Mouse (Mus musculus) liver, embryonic 14.5 days (tissue): ENCODE measurements at regions not wholly inside any gene's neighbourhood (a gene's known extent, or its start where the extent isn't known, plus 50 kb on each side); places are given as distances from the start of the nearest gene placed in this dataset.

Experiments used
- ATAC-seq: fragments of 200-750 bp; cut with Nextera tagmentation; 2 replicates; pipeline ENCODE4 v1.8.0; 2017; ENCODE audit warnings: moderate number of reproducible peaks, mild to moderate bottlenecking, moderate library complexity; ENCODE audit not compliant: insufficient read depth
- DNase-seq, 3 experiments: peaks; one replicate each; pipeline ENCODE4 v3.0.0-alpha.2; 2012 to 2013; ENCODE audit warnings: low read depth in 3 of 3, low spot score in 3 of 3
- H3K27ac ChIP-seq: fragments of 300-500 bp; sonication (generic); 2 replicates; pipeline ENCODE4 v1.5.1; 2014; ENCODE audit warnings: moderate library complexity, mild to moderate bottlenecking, control low read depth, inconsistent platforms
- H3K27me3 ChIP-seq: fragments of 300-500 bp; sonication (generic); 2 replicates; pipeline ENCODE4 v1.6.1; 2014; ENCODE audit warnings: mild to moderate bottlenecking, low read length, moderate library complexity; ENCODE audit not compliant: control insufficient read depth, insufficient read depth
- H3K36me3 ChIP-seq: fragments of 300-500 bp; sonication (generic); replicated peaks from 2 replicates; pipeline ENCODE4 v1.6.1; 2014; ENCODE audit warnings: low read depth; ENCODE audit not compliant: control insufficient read depth, insufficient read depth
- H3K4me1 ChIP-seq, 2 experiments: fragments of 200-500 bp in 1 of 2; fragments of 300-500 bp in 1 of 2; sonication (generic) in 1 of 2; replicated peaks; 2 replicates each; pipeline ENCODE4 v1.6.1; 2012 to 2014; ENCODE audit warnings: antibody characterized with exemption in 1 of 2, inconsistent platforms in 1 of 2, low read length in 1 of 2; ENCODE audit not compliant: control insufficient read depth in 2 of 2, insufficient read depth in 2 of 2
- H3K4me2 ChIP-seq: fragments of 300-500 bp; sonication (generic); 2 replicates; pipeline ENCODE4 v1.6.1; 2014; ENCODE audit warnings: low read depth, mild to moderate bottlenecking, control low read depth, moderate library complexity
- H3K4me3 ChIP-seq, 2 experiments: fragments of 200-500 bp in 1 of 2; fragments of 300-500 bp in 1 of 2; sonication (generic) in 1 of 2; 2 replicates each; pipeline ENCODE4 v1.5.1; 2012 to 2014; ENCODE audit warnings: low read depth in 2 of 2, low read length in 2 of 2, mild to moderate bottlenecking in 2 of 2, control low read depth in 1 of 2, inconsistent platforms in 1 of 2, moderate library complexity in 1 of 2; ENCODE audit not compliant: insufficient read depth in 1 of 2
- H3K9ac ChIP-seq: fragments of 300-500 bp; sonication (generic); replicated peaks from 2 replicates; pipeline ENCODE4 v1.6.1; 2014; ENCODE audit warnings: mild to moderate bottlenecking, control low read depth, moderate library complexity
- H3K9me3 ChIP-seq: fragments of 300-500 bp; sonication (generic); 2 replicates; pipeline ENCODE4 v1.6.1; 2016; ENCODE audit warnings: low read length, mixed read lengths; ENCODE audit not compliant: control insufficient read depth
- CTCF ChIP-seq: IDR thresholded peaks from 2 replicates; pipeline ENCODE4 v1.5.1; 2016; ENCODE audit warnings: antibody characterized with exemption, low read depth, control low read depth
- EP300 ChIP-seq: IDR thresholded peaks from 2 replicates; pipeline ENCODE4 v1.6.1; 2016; ENCODE audit warnings: antibody characterized with exemption, low read depth
- WGBS: fragments of 180-500 bp; shearing (Covaris S2); extraction: QIAGEN DNeasy Blood & Tissue Kit; methylation state at CpG from one replicate; pipeline ENCODE4 v1.1.7; 2014; ENCODE audit not compliant: insufficient replicate concordance; 5-methylcytosine and 5-hydroxymethylcytosine counted together

DNA sequence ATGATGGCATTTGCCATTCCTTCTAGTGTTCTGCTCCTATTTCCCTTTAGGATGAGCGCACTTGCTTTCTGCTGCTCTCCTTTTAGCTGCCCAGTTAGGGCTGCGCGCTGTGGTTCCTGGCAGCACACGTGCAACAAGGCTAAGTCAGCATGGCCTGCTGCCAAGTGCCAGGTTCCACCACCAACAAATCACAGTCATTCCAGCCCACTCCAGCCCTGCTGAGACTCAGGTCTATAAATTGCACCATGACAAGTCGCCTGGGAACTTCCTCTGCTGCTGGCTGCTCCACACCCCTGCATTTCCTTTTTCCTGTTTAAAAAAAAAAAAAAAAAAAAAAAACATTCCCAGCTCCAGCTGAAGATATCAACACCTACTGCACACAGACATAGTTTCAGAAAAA is 69.2 kb upstream of the Ptch1 start:
- Histone ChIP-seq H3K36me3 (no peaks in the 10 kb centered on the region), H3K27me3 (no peaks in the 10 kb centered on the region), H3K4me3 (no peak overlapping the region), H3K9ac (no peak overlapping the region), H3K4me1 (no peaks in the 10 kb centered on the region), H3K4me2 (no peak overlapping the region), H3K27ac (no peak overlapping the region), H3K9me3 (no peaks in the 10 kb centered on the region)
- DNase-seq (no peak), ATAC-seq (peak; percentile 8; the same call in 1 of the 2 replicates)
- TF ChIP-seq EP300 (no peak), CTCF (no peak)
- 27% methylated on average over 5 of the region's 5 CpGs for WGBS

GRCm38 (mm10) chr13:63643394-63643793 is 70.0 kb upstream of the Ptch1 start:
- TF ChIP-seq EP300, result no peak
- no peak for TF ChIP-seq CTCF
- no peak for DNase-seq
- 28% methylated on average over 2 of the region's 2 CpGs for WGBS
- H3K4me3 ChIP-seq, result no peak overlapping the region
- no peaks in the 10 kb centered on the region for H3K9me3 ChIP-seq
- no peaks in the 10 kb centered on the region for H3K4me1 ChIP-seq
- H3K27me3 ChIP-seq, result no peaks in the 10 kb centered on the region
- H3K27ac ChIP-seq, result no peak overlapping the region
- ATAC-seq, result no peak
- H3K4me2 ChIP-seq, result no peak overlapping the region
- H3K36me3 ChIP-seq, result no peaks in the 10 kb centered on the region
- no peak overlapping the region for H3K9ac ChIP-seq

- 74% methylated on average over 5 of the region's 5 CpGs for WGBS
- Histone ChIP-seq H3K4me2 (no peak overlapping the region), H3K9me3 (no peaks in the 10 kb centered on the region), H3K27ac (no peak overlapping the region), H3K4me1 (0 out of 4 replicates have a peak, but pooled peaks cover 0 to 3% of the 10 kb centered on the region in 2 experiments), H3K4me3 (no peak overlapping the region), H3K36me3 (no peaks in the 10 kb centered on the region), H3K27me3 (no peaks in the 10 kb centered on the region), H3K9ac (no peak overlapping the region)
- TF ChIP-seq CTCF, result no peak
- no peak for TF ChIP-seq EP300
- ATAC-seq, result no peak
- DNase-seq, result no peak
Measured at GRCm38 (mm10) chr13:63644308-63644707, 70.9 kb upstream of the Ptch1 start.

- DNase-seq, result no peak
- Histone ChIP-seq H3K4me3 (no peak overlapping the region), H3K36me3 (no peaks in the 10 kb centered on the region), H3K27ac (no peak overlapping the region), H3K4me2 (no peak overlapping the region), H3K27me3 (no peaks in the 10 kb centered on the region), H3K9me3 (no peaks in the 10 kb centered on the region), H3K9ac (no peak overlapping the region), H3K4me1 (0 out of 4 replicates have a peak, but pooled peaks cover 0 to 3% of the 10 kb centered on the region in 2 experiments)
- TF ChIP-seq CTCF (no peak), EP300 (no peak)
- whole genome bisulfite sequencing, result 41% methylated on average over 3 of the region's 3 CpGs
- no peak for ATAC-seq
Measured at GRCm38 (mm10) chr13:63649058-63649647, 75.8 kb upstream of the Ptch1 start.

GRCm38 (mm10) chr13:63654514-63654913 is 81.1 kb upstream of the Ptch1 start:
- no peak overlapping the region for H3K9ac ChIP-seq
- no peak for TF ChIP-seq EP300
- no peak for TF ChIP-seq CTCF
- H3K9me3 ChIP-seq, result no peaks in the 10 kb centered on the region
- no peak overlapping the region for H3K4me3 ChIP-seq
- H3K4me2 ChIP-seq, result no peak overlapping the region
- no peaks in the 10 kb centered on the region for H3K27me3 ChIP-seq
- WGBS, result 65% methylated on average over 6 of the region's 6 CpGs
- ATAC-seq, result no peak
- DNase-seq, result no peak
- H3K4me1 ChIP-seq, result no peaks in the 10 kb centered on the region
- H3K36me3 ChIP-seq, result no peaks in the 10 kb centered on the region
- no peak overlapping the region for H3K27ac ChIP-seq
